ENCODE assay signal across 9 mouse cellular contexts in genomic region chr3:97938814-97939526, GRCm38 (mm10). TPM values are rescaled to one million over a fixed set of nuclear protein-coding genes. Genes with fewer than 3 reads are reported as not detected.
A peak's percentile ranks its signal among the peaks of the same experiment; 100 is the strongest.
DNase-seq lines count a peak whose midpoint lies in the region; ATAC-seq and TF ChIP-seq lines count a peak whose summit lies in the region.
"Had no signal": no experiment of that assay in that cellular context is flagged by ENCODE, and none has a peak within 500 bp of the region (broad histone marks: within the 10 kb centered on the region; RNA-seq: fewer than 3 reads in every experiment).

No protein-coding gene starts in this region.

- peaks cover 57% of the 10 kb centered on the region for H3K4me1 ChIP-seq in kidney, embryonic 14.5 days (ENCODE audit: control insufficient read depth, insufficient read depth, low read length)
- H3K4me1 ChIP-seq in kidney, adult 2 months (ENCODE audit: control insufficient read depth, insufficient read depth, low read length) = 0 out of 2 replicates have a peak, but pooled peaks cover 3% of the 10 kb centered on the region
- H3K4me1 ChIP-seq in hindbrain, embryonic 12.5 days = peaks cover 55% of the 10 kb centered on the region
- peaks cover 47% of the 10 kb centered on the region for H3K4me1 ChIP-seq in midbrain, embryonic 14.5 days (ENCODE audit: control insufficient read depth, insufficient read depth, low read length)

- no peak for TF ChIP-seq CTCF in kidney, adult 2 months (conservative IDR thresholded peaks at IDR 0.05; ENCODE audit: insufficient read depth, insufficient read length, low read depth, low read length)

- H3K36me3 ChIP-seq in kidney, embryonic 14.5 days (ENCODE audit: control insufficient read depth, insufficient read depth, low read length) = no peaks in the 10 kb centered on the region
- no peaks in the 10 kb centered on the region for H3K36me3 ChIP-seq in kidney, adult 2 months (ENCODE audit: control insufficient read depth, insufficient read depth, low read length)
- H3K36me3 ChIP-seq in hindbrain, embryonic 12.5 days = no peaks in the 10 kb centered on the region
- H3K36me3 ChIP-seq in midbrain, embryonic 14.5 days (ENCODE audit: control insufficient read depth, insufficient read depth, low read length) = no peaks in the 10 kb centered on the region

- H3K27me3 ChIP-seq in kidney, embryonic 14.5 days (ENCODE audit: control insufficient read depth, insufficient read depth, low read length) = no peaks in the 10 kb centered on the region
- H3K27me3 ChIP-seq in kidney, adult 2 months (replicated peaks; ENCODE audit: control insufficient read depth, insufficient read depth, low read length) = no peaks in the 10 kb centered on the region
- H3K27me3 ChIP-seq in hindbrain, embryonic 12.5 days = no peaks in the 10 kb centered on the region
- H3K27me3 ChIP-seq in midbrain, embryonic 14.5 days (ENCODE audit: control insufficient read depth, insufficient read depth, low read length) = no peaks in the 10 kb centered on the region

- no peak overlapping the region for H3K4me3 ChIP-seq in kidney, embryonic 14.5 days (ENCODE audit: low read length)
- no peak overlapping the region for H3K4me3 ChIP-seq in kidney, adult 2 months (ENCODE audit: insufficient read depth, low read depth, low read length)
- H3K4me3 ChIP-seq in hindbrain, embryonic 12.5 days = no peak overlapping the region
- no peak overlapping the region for H3K4me3 ChIP-seq in midbrain, embryonic 14.5 days (replicated peaks; ENCODE audit: low read depth, low read length)

- 0 out of 2 replicates have a peak overlapping the region, but pooled peaks have one; percentile 2 for H3K9ac ChIP-seq in kidney, embryonic 14.5 days (ENCODE audit: low read depth, low read length)
- peak overlapping the region; percentile 9; the same call in 1 of the 2 replicates for H3K9ac ChIP-seq in hindbrain, embryonic 12.5 days
- no peak overlapping the region for H3K9ac ChIP-seq in midbrain, embryonic 14.5 days (replicated peaks; ENCODE audit: low read length)

- H3K4me2 ChIP-seq in kidney, embryonic 14.5 days (replicated peaks; ENCODE audit: low read depth, low read length) = no peak overlapping the region
- peak overlapping the region; percentile 5; the same call in 1 of the 2 replicates for H3K4me2 ChIP-seq in hindbrain, embryonic 12.5 days (replicated peaks)
- peak overlapping the region; percentile 9; the same call in 1 of the 2 replicates for H3K4me2 ChIP-seq in midbrain, embryonic 14.5 days (ENCODE audit: low read length)

- no peak for DNase-seq in kidney, adult 2 months
- DNase-seq in embryo, embryonic 10.5 days (ENCODE audit: low spot score) = peak; percentile 76
- DNase-seq in midbrain, embryonic 14.5 days = peak; percentile 65
- DNase-seq in thymus, postnatal 14 days = no peak
- DNase-seq: cerebellum, postnatal 10 days had no signal

- H3K27ac ChIP-seq in kidney, embryonic 14.5 days (ENCODE audit: low read depth, low read length) = peak overlapping the region; percentile 63
- H3K27ac ChIP-seq in kidney, adult 2 months (ENCODE audit: insufficient read depth, low read depth, low read length) = no peak overlapping the region
- H3K27ac ChIP-seq in hindbrain, embryonic 12.5 days = peak overlapping the region; percentile 75
- H3K27ac ChIP-seq in midbrain, embryonic 14.5 days (replicated peaks; ENCODE audit: low read depth, low read length) = peak overlapping the region; percentile 69

- WGBS in kidney, embryonic 14.5 days = 41% methylated on average over 7 of the region's 7 CpGs
- 68% methylated on average over 7 of the region's 7 CpGs for WGBS in kidney, adult 2 months
- 10% methylated on average over 7 of the region's 7 CpGs for WGBS in hindbrain, embryonic 12.5 days
- 5% methylated on average over 7 of the region's 7 CpGs for WGBS in midbrain, embryonic 14.5 days

- ATAC-seq in kidney, embryonic 14.5 days (ENCODE audit: low FRiP score, low TSS enrichment) = no peak
- ATAC-seq in hindbrain, embryonic 12.5 days (ENCODE audit: low FRiP score) = peak; percentile 39; the same call in 1 of the 2 replicates
- peak; percentile 44 for ATAC-seq in midbrain, embryonic 14.5 days (ENCODE audit: low FRiP score, low TSS enrichment)
- ATAC-seq in megakaryocyte progenitor cell, adult 5-6 weeks (replicated peaks; ENCODE audit: poor library complexity) = no peak
- ATAC-seq in frontal cortex, adult (ENCODE audit: low TSS enrichment) = no peak

- no peak for TF ChIP-seq POLR2A in kidney, adult 2 months (IDR thresholded peaks at IDR 0.05; ENCODE audit: low read depth, low read length)

- no peaks in the 10 kb centered on the region for H3K9me3 ChIP-seq in kidney, embryonic 14.5 days (ENCODE audit: control insufficient read depth, low read length)
- no peaks in the 10 kb centered on the region for H3K9me3 ChIP-seq in hindbrain, embryonic 12.5 days (replicated peaks)
- no peaks in the 10 kb centered on the region for H3K9me3 ChIP-seq in midbrain, embryonic 14.5 days (ENCODE audit: control insufficient read depth, low read length)

RNA-seq across cellular contexts. Expression of gene Sec22b, which starts 38.0 kb away (rescaled TPM):
- 120 and 136 TPM in 2 replicates for polyA plus RNA-seq in kidney, embryonic 14.5 days (2014; fragmentation: Nextera tagmentation; extraction: Ambion mirVana)
- polyA plus RNA-seq in kidney, adult 2 months (2012; rRNA removed) = 24.6 and 31.1 TPM in 2 replicates
- polyA plus RNA-seq in hindbrain, embryonic 12.5 days (2016; fragmentation: Nextera tagmentation; extraction: Ambion mirVana) = 104 and 114 TPM in 2 replicates
- 99.3 and 114 TPM in 2 replicates for polyA plus RNA-seq in midbrain, embryonic 14.5 days (2014; fragmentation: Nextera tagmentation; extraction: Ambion mirVana)
- 108 and 136 TPM in 2 replicates for total RNA-seq in megakaryocyte progenitor cell, adult 5-6 weeks (2015)
- total RNA-seq in megakaryocyte progenitor cell, adult 5-6 weeks (2017) = 71.6 and 83.0 TPM in 2 replicates

RNA-seq across cellular contexts. Expression of gene Pde4dip, which starts 50.5 kb away (rescaled TPM):
- polyA plus RNA-seq in kidney, embryonic 14.5 days (2014; fragmentation: Nextera tagmentation; extraction: Ambion mirVana) = 10.7 and 22.1 TPM in 2 replicates
- polyA plus RNA-seq in kidney, adult 2 months (2012; rRNA removed) = 37.7 and 58.1 TPM in 2 replicates
- 50.7 and 54.9 TPM in 2 replicates for polyA plus RNA-seq in hindbrain, embryonic 12.5 days (2016; fragmentation: Nextera tagmentation; extraction: Ambion mirVana)
- polyA plus RNA-seq in midbrain, embryonic 14.5 days (2014; fragmentation: Nextera tagmentation; extraction: Ambion mirVana) = 63.3 and 76.3 TPM in 2 replicates
- 4.7 and 4.8 TPM in 2 replicates for total RNA-seq in megakaryocyte progenitor cell, adult 5-6 weeks (2015)
- 6.7 and 7.8 TPM in 2 replicates for total RNA-seq in megakaryocyte progenitor cell, adult 5-6 weeks (2017)

Comparison
In these comparisons a context has a peak if more than half of its experiments do, and no peak if none do; other contexts are left out.
1. ATAC-seq: peak in hindbrain, embryonic 12.5 days (single experiment) and midbrain, embryonic 14.5 days (single experiment); none in kidney, embryonic 14.5 days (single experiment), megakaryocyte progenitor cell, adult 5-6 weeks (single experiment) and frontal cortex, adult (single experiment).
2. DNase-seq: peak in embryo, embryonic 10.5 days (single experiment) and midbrain, embryonic 14.5 days (single experiment); none in kidney, adult 2 months (single experiment) and thymus, postnatal 14 days (single experiment).